Mouse (Mus musculus): Measurements from ENCODE around the gene Tecpr1.

GRCm38 (mm10) chr5:144162813-144163517, 60.5 kb downstream of the Tecpr1 start:
- no peak for TF ChIP-seq POLR2A (IDR thresholded peaks at IDR 0.05; ENCODE audit: extremely low read depth, insufficient read depth, low read length)
- no peak for TF ChIP-seq CTCF (IDR thresholded peaks at IDR 0.05; ENCODE audit: low read depth, low read length)

Data from liver, adult 2 months (tissue).